Mouse (Mus musculus) ES-E14 (cell line): ENCODE measurements around the gene Ica1l.

Experiments used
- MAFK ChIP-seq: IDR thresholded peaks from 2 replicates; pipeline ENCODE4 v1.6.1; 2014; ENCODE audit warnings: mild to moderate bottlenecking, low read depth, low read length, inconsistent platforms; ENCODE audit not compliant: insufficient read depth
- ZNF384 ChIP-seq: IDR thresholded peaks from 2 replicates; pipeline ENCODE4 v1.6.1; 2012; ENCODE audit warnings: low read depth, low read length, inconsistent platforms

GRCm38 (mm10) chr1:60074935-60075334, 32.0 kb upstream of the Ica1l start:
- TF ChIP-seq MAFK (no peak), ZNF384 (no peak)
